Mouse (Mus musculus): ENCODE data around the gene Prkar1a.

The Prkar1a gene

DNA sequence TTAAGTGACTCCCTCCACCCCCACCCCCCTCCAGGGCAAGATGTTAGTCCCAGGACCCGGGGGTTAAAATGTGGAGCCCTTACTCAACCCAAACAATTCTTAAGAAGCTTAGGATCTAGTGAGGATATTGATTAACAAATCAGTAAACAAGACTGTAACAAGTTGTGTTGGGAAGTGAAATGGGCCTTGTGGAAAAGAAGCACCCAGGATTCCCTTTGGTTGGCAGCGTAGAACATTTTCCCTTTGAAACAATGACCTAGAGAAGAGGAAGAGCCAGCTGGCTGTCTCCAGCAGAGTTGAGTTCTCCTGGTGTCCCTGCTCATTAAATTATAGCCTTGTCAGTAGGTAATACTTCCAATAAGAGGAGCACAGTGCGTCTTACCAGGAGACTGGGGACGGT is 59.6 kb downstream of the Prkar1a start:
- Histone ChIP-seq H3K27me3 (ENCODE audit: insufficient read depth, low read length) (no peaks in the 10 kb centered on the region; the same call in 1 of the 2 replicates), H3K36me3 (ENCODE audit: insufficient read depth, low read length) (no peaks in the 10 kb centered on the region), H3K4me1 (replicated peaks; ENCODE audit: low read depth, low read length) (peaks cover 21% of the 10 kb centered on the region), H3K9me3 (ENCODE audit: low read length) (no peaks in the 10 kb centered on the region), H3K4me3 (replicated peaks; ENCODE audit: low read length) (no peak overlapping the region)
- no peak for TF ChIP-seq CTCF (conservative IDR thresholded peaks at IDR 0.05; ENCODE audit: low read length)
- TF ChIP-seq NANOG (IDR thresholded peaks at IDR 0.05; ENCODE audit: borderline replicate concordance, low read length) = no peak
- TF ChIP-seq POU5F1 (IDR thresholded peaks at IDR 0.05; ENCODE audit: borderline replicate concordance, low read length) = no peak

DNA sequence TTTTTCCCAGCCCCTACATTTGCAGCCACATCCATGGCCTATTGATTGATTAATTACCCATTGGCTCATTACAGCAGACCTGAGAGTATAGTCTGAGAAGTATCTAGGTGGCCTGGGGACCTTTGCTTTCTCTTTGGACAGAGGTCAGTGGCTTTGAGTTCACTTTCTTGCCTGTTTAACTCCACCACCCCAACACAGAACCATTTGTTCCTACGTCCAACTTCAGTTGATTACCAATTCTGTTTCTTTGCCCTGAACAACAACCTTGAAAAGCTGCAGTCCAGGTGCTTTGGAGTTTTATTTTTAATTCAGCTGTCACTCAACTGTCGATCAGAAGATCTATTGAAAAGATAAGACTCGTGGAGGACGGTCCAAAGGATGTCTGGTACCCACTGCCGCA is 60.3 kb downstream of the Prkar1a start:
- Histone ChIP-seq H3K27me3 (ENCODE audit: insufficient read depth, low read length) (no peaks in the 10 kb centered on the region), H3K36me3 (ENCODE audit: insufficient read depth, low read length) (no peaks in the 10 kb centered on the region), H3K9me3 (ENCODE audit: low read length) (no peaks in the 10 kb centered on the region), H3K4me1 (replicated peaks; ENCODE audit: low read depth, low read length) (peaks cover 21% of the 10 kb centered on the region), H3K4me3 (replicated peaks; ENCODE audit: low read length) (no peak overlapping the region)
- TF ChIP-seq CTCF (conservative IDR thresholded peaks at IDR 0.05; ENCODE audit: low read length) = no peak
- TF ChIP-seq NANOG (IDR thresholded peaks at IDR 0.05; ENCODE audit: borderline replicate concordance, low read length) = no peak
- TF ChIP-seq POU5F1 (IDR thresholded peaks at IDR 0.05; ENCODE audit: borderline replicate concordance, low read length) = no peak

DNA sequence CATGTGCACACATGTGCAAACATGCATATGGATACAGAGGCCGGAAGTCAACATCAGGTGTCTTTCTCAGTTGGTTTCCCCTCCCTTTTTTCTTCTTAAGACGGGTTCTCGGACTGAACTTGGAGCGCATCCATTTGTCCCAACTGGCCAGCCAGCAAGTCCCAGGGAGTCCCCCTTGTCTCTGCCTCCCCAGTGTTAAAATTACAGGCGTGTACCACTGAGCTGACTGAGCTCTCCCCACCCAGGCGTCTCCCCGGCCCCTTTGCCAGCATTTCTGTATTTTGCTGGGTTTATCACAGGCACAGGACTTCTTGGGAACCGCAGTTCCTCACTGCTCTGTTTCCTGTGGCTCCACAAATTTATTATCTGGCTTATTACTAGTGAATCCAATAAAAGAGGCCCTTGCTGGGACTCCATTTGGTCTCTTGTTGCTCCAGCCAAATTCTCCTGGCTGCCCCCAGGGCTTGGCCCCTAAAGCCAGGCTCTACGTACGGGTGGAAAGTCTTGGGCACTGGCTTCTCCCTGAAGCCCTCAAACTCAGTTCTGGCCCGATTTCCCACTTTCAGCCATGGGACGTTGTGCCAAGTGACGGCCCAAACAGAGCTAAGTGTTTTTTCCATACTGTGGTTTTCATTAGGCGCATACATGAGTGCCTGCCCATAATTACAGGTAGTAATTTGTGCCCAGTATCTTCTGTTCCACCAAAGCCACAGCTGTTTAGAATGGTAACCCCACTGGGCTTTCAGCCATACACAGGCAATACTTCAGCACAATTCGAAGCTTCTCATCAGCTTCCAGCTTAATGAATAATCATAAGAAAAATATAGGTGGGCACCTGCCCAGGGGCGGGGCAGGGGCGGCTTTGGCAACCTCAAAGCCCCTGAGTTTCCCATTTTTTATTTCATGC is 65.4 kb downstream of the Prkar1a start:
- Histone ChIP-seq H3K4me1 (replicated peaks; ENCODE audit: low read depth, low read length) (peaks cover 14% of the 10 kb centered on the region), H3K36me3 (ENCODE audit: insufficient read depth, low read length) (no peaks in the 10 kb centered on the region), H3K27me3 (ENCODE audit: insufficient read depth, low read length) (peaks cover 16% of the 10 kb centered on the region), H3K9me3 (ENCODE audit: low read length) (no peaks in the 10 kb centered on the region), H3K4me3 (replicated peaks; ENCODE audit: low read length) (no peak overlapping the region)
- TF ChIP-seq NANOG (IDR thresholded peaks at IDR 0.05; ENCODE audit: borderline replicate concordance, low read length) (no peak), CTCF (conservative IDR thresholded peaks at IDR 0.05; ENCODE audit: low read length) (no peak), POU5F1 (IDR thresholded peaks at IDR 0.05; ENCODE audit: borderline replicate concordance, low read length) (no peak)

DNA sequence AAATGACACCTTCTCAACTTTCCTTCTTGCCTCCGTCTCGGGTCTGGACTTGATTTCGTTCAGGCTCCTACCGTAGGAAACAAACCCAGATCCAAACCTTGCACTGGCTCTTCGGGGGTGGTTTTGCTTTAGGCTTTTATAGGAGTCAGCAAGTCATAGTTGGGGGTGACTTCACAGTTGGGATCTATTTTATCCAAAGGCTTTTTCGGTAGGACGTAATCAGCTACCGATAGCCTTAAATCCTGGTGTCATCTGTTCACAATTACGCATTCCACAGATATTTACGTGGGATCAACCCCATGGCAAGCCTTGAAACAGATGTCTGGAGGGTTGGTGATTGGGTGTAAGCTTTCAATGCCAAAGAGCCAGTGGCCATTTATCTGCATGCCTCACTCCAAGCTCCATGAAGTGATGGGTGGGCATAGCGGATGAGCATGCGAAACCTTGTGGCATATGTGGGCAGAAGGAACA is 66.1 kb downstream of the Prkar1a start:
- H3K27me3 ChIP-seq (ENCODE audit: insufficient read depth, low read length) = peaks cover 23% of the 10 kb centered on the region
- TF ChIP-seq POU5F1 (IDR thresholded peaks at IDR 0.05; ENCODE audit: borderline replicate concordance, low read length) (no peak), NANOG (IDR thresholded peaks at IDR 0.05; ENCODE audit: borderline replicate concordance, low read length) (no peak), CTCF (conservative IDR thresholded peaks at IDR 0.05; ENCODE audit: low read length) (no peak)
- H3K4me3 ChIP-seq (replicated peaks; ENCODE audit: low read length) = no peak overlapping the region
- H3K4me1 ChIP-seq (replicated peaks; ENCODE audit: low read depth, low read length) = peaks cover 14% of the 10 kb centered on the region
- no peaks in the 10 kb centered on the region for H3K36me3 ChIP-seq (ENCODE audit: insufficient read depth, low read length)
- no peaks in the 10 kb centered on the region for H3K9me3 ChIP-seq (ENCODE audit: low read length)

DNA sequence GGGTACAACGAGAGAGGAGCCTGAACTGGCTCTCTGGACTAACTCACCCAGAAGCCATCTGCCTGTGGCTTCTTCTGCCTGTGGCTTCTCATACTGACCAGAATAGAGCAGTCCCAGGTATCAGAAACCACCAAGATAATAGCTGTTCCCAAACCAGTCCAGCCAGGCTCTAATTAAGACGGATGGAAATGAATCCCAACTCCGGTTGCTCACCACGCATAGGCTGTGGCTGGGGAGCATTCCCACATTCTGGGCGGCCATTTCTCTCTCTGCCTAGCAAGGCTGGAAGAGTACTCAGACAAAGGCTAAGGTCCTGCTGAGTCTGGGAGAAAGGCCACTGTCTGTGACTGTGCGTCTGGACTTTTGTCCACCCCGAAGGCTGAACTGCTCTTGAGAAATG is 67.8 kb downstream of the Prkar1a start:
- H3K36me3 ChIP-seq (ENCODE audit: insufficient read depth, low read length) = no peaks in the 10 kb centered on the region
- H3K4me3 ChIP-seq (replicated peaks; ENCODE audit: low read length) = no peak overlapping the region
- peaks cover 24% of the 10 kb centered on the region for H3K4me1 ChIP-seq (replicated peaks; ENCODE audit: low read depth, low read length)
- peaks cover 36% of the 10 kb centered on the region for H3K27me3 ChIP-seq (ENCODE audit: insufficient read depth, low read length)
- no peaks in the 10 kb centered on the region for H3K9me3 ChIP-seq (ENCODE audit: low read length)
- TF ChIP-seq POU5F1 (IDR thresholded peaks at IDR 0.05; ENCODE audit: borderline replicate concordance, low read length) (no peak), NANOG (IDR thresholded peaks at IDR 0.05; ENCODE audit: borderline replicate concordance, low read length) (no peak), CTCF (conservative IDR thresholded peaks at IDR 0.05; ENCODE audit: low read length) (no peak)

DNA sequence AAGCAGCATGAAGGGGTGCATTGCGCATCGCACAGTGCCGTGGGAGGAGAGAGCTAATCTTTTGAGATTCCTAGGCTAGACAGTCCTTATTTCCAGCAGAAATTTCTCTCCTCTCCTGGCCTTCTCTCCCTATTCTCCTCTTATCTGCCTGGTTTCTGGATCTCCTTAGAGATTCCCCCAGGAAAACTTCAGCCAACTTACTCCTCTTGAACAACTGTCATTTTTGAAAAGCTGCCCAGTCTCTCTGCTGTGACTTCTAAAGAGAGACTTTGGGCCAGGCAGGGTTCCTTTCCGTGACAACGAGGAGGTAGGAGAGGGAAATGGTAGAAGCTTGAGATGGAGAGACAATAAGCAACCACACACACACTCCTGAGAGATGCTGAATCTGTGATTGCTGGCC is 68.2 kb downstream of the Prkar1a start:
- TF ChIP-seq POU5F1 (IDR thresholded peaks at IDR 0.05; ENCODE audit: borderline replicate concordance, low read length) (no peak), CTCF (conservative IDR thresholded peaks at IDR 0.05; ENCODE audit: low read length) (no peak), NANOG (IDR thresholded peaks at IDR 0.05; ENCODE audit: borderline replicate concordance, low read length) (no peak)
- peaks cover 25% of the 10 kb centered on the region for H3K4me1 ChIP-seq (replicated peaks; ENCODE audit: low read depth, low read length)
- no peaks in the 10 kb centered on the region for H3K9me3 ChIP-seq (ENCODE audit: low read length)
- H3K36me3 ChIP-seq (ENCODE audit: insufficient read depth, low read length) = no peaks in the 10 kb centered on the region
- H3K4me3 ChIP-seq (replicated peaks; ENCODE audit: low read length) = no peak overlapping the region
- peaks cover 41% of the 10 kb centered on the region for H3K27me3 ChIP-seq (ENCODE audit: insufficient read depth, low read length)

DNA sequence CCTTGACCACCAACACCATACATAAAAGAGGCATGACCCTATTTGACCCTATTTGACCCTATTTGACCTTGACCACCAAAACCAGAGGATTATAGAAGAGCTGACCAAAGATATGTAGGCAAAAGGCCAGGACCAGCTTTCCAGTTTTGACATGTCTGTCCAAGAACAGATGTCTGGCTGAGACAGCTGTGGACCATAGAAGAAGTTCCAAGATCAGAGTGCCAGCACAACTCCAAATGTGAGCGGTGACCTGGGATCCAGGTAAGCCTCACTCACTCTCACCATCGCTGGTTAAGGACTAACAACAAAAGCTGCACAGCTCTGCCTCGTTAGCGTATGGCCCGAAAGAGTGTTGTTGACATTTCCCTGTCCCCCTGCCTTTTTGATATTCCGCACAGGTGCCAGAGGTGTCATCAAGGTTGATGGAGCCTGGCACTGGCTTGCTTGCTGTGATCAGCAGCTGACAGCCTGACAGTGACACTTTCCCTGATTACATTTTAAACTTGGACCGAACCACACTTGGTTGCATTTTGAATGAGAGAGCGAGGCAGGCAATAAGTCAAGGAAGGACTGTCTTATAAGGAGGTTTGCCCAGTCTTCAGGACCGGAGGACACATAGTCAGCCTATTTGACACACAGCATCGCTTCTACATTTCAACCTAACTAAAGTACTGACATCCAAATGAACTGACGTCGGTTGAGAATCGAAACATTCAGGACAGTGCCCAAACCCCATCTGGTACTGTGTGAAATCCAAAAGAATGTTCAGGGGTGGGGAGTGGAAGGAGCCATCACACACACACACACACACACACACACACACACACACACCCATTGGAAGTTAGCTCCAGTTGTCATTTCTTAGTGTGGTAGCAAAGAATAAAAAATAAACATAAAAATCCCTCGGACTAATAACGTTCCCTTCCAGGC is 69.0 kb downstream of the Prkar1a start:
- Histone ChIP-seq H3K36me3 (ENCODE audit: insufficient read depth, low read length) (no peaks in the 10 kb centered on the region), H3K4me3 (replicated peaks; ENCODE audit: low read length) (no peak overlapping the region), H3K9me3 (ENCODE audit: low read length) (no peaks in the 10 kb centered on the region), H3K4me1 (replicated peaks; ENCODE audit: low read depth, low read length) (peaks cover 24% of the 10 kb centered on the region), H3K27me3 (ENCODE audit: insufficient read depth, low read length) (peaks cover 49% of the 10 kb centered on the region)
- TF ChIP-seq POU5F1 (IDR thresholded peaks at IDR 0.05; ENCODE audit: borderline replicate concordance, low read length) (no peak), NANOG (IDR thresholded peaks at IDR 0.05; ENCODE audit: borderline replicate concordance, low read length) (no peak), CTCF (conservative IDR thresholded peaks at IDR 0.05; ENCODE audit: low read length) (no peak)

Data from E14TG2a.4 (cell line).